Comparison of ENCODE assay signal across 9 mouse cellular contexts in genomic region chr14:76532257-76533169, GRCm38 (mm10). TPM values are rescaled to one million over a fixed set of nuclear protein-coding genes. Genes with fewer than 3 reads are reported as not detected.
DNase-seq lines count a peak whose midpoint lies in the region; ATAC-seq and TF ChIP-seq lines count a peak whose summit lies in the region.
"Had no signal": no experiment of that assay in that cellular context is flagged by ENCODE, and none has a peak within 500 bp of the region (broad histone marks: within the 10 kb centered on the region; RNA-seq: fewer than 3 reads in every experiment).

No protein-coding gene starts in this region.

- TF ChIP-seq CTCF in bone marrow, adult 2 months (IDR thresholded peaks at IDR 0.05; ENCODE audit: control insufficient read depth, insufficient read depth, low read length), result no peak
- no peak for TF ChIP-seq CTCF in forebrain, postnatal 0 days (IDR thresholded peaks at IDR 0.05; ENCODE audit: low read depth)

- peak overlapping the region; percentile 63 for H3K4me3 ChIP-seq in bone marrow, adult 2 months (replicated peaks; ENCODE audit: control insufficient read depth, low read depth, low read length)
- no peak overlapping the region for H3K4me3 ChIP-seq in forebrain, postnatal 0 days (ENCODE audit: low read depth, low read length)
- H3K4me3 ChIP-seq in midbrain, embryonic 13.5 days (replicated peaks), result peak overlapping the region; percentile 12

- H3K9ac ChIP-seq in forebrain, postnatal 0 days, result no peak overlapping the region
- peak overlapping the region; percentile 30 for H3K9ac ChIP-seq in midbrain, embryonic 13.5 days (replicated peaks)

- peak; percentile 76 for ATAC-seq in forebrain, postnatal 0 days
- ATAC-seq in midbrain, embryonic 13.5 days, result peak; percentile 93

- H3K4me2 ChIP-seq in forebrain, postnatal 0 days (ENCODE audit: low read depth), result no peak overlapping the region; the same call in 1 of the 2 replicates
- H3K4me2 ChIP-seq in midbrain, embryonic 13.5 days (replicated peaks), result peak overlapping the region; percentile 45

- TF ChIP-seq POLR2A in bone marrow, adult 2 months (IDR thresholded peaks at IDR 0.05; ENCODE audit: borderline replicate concordance, control insufficient read depth, low read depth, low read length), result peak; percentile 59; the same call in 1 of the 2 replicates

- peak overlapping the region; percentile 83 for H3K27ac ChIP-seq in bone marrow, adult 2 months (ENCODE audit: control insufficient read depth, insufficient read depth, low read depth, low read length, poor library complexity)
- H3K27ac ChIP-seq in forebrain, postnatal 0 days (ENCODE audit: low read depth, low read length), result no peak overlapping the region
- peak overlapping the region; percentile 77 for H3K27ac ChIP-seq in midbrain, embryonic 13.5 days
- H3K27ac ChIP-seq: macrophage had no signal

- H3K9me3 ChIP-seq in forebrain, postnatal 0 days (ENCODE audit: low read length), result no peaks in the 10 kb centered on the region
- no peaks in the 10 kb centered on the region for H3K9me3 ChIP-seq in midbrain, embryonic 13.5 days

- H3K36me3 ChIP-seq in forebrain, postnatal 0 days (ENCODE audit: insufficient read depth), result no peaks in the 10 kb centered on the region
- H3K36me3 ChIP-seq in midbrain, embryonic 13.5 days, result no peaks in the 10 kb centered on the region

- 43% methylated on average over 20 of the region's 20 CpGs for WGBS in bone marrow, adult 2 months
- WGBS in forebrain, postnatal 0 days, result 48% methylated on average over 20 of the region's 20 CpGs
- WGBS in midbrain, embryonic 13.5 days, result 43% methylated on average over 20 of the region's 20 CpGs

- H3K4me1 ChIP-seq in bone marrow, adult 2 months (ENCODE audit: control insufficient read depth, insufficient read depth, low read length), result peaks cover 4% of the 10 kb centered on the region; the same call in 1 of the 2 replicates
- H3K4me1 ChIP-seq in forebrain, postnatal 0 days (ENCODE audit: insufficient read depth), result no peaks in the 10 kb centered on the region
- H3K4me1 ChIP-seq in midbrain, embryonic 13.5 days (replicated peaks), result peaks cover 28% of the 10 kb centered on the region

- intact Hi-C loops in gastrocnemius, postnatal 14 days (cut with DNase I; ENCODE audit: low total_unique reads), result no loop called here
- intact Hi-C loops in left cerebral cortex, postnatal 25 days (cut with DNase I), result no loop called here

- peak; percentile 25 for DNase-seq in gastrocnemius, postnatal 14 days
- no peak for DNase-seq in gastrocnemius, postnatal 25 days
- DNase-seq in forebrain, postnatal 0 days, result no peak
- DNase-seq in kidney, postnatal 36 days, result peak; percentile 71 to 80
- DNase-seq in thymus, postnatal 14 days, result peak; percentile 73
- no peak for DNase-seq in left cerebral cortex, postnatal 25 days (ENCODE audit: low spot score in 2 of 2)

- no peaks in the 10 kb centered on the region for H3K27me3 ChIP-seq in forebrain, postnatal 0 days (ENCODE audit: insufficient read depth, low read length)
- no peaks in the 10 kb centered on the region for H3K27me3 ChIP-seq in midbrain, embryonic 13.5 days

RNA-seq across cellular contexts. Expression of gene Serp2, which starts 24.2 kb away (rescaled TPM):
- total RNA-seq in gastrocnemius, postnatal 14 days (2021), result under 1 TPM; 0.62 to 0.97 TPM
- under 1 TPM; 0.64 to 0.94 TPM for total RNA-seq in gastrocnemius, postnatal 25 days (2021)
- polyA plus RNA-seq in bone marrow, adult 2 months (2011; ENCODE audit: insufficient read depth, insufficient read length, low replicate concordance, missing spikeins), result not detected in 2 replicates
- total RNA-seq in forebrain, postnatal 0 days (2014; rRNA removed), result 125 and 205 TPM in 2 replicates
- 277 and 303 TPM in 2 replicates for polyA plus RNA-seq in forebrain, postnatal 0 days (2015; fragmentation: Nextera tagmentation; extraction: Ambion mirVana)
- polyA plus RNA-seq in midbrain, embryonic 13.5 days (2015; fragmentation: Nextera tagmentation; extraction: Ambion mirVana), result 102 and 109 TPM in 2 replicates
- total RNA-seq in left cerebral cortex, postnatal 25 days (2021), result 100 to 1,000 TPM; 175 to 186 TPM
- polyA plus RNA-seq: macrophage had no signal

Comparison
In these comparisons a context has a peak if more than half of its experiments do, and no peak if none do; other contexts are left out.
1. DNase-seq: peak in gastrocnemius, postnatal 14 days (single experiment), kidney, postnatal 36 days (2 of 2) and thymus, postnatal 14 days (single experiment); none in gastrocnemius, postnatal 25 days (single experiment), forebrain, postnatal 0 days (single experiment) and left cerebral cortex, postnatal 25 days (0 of 2).
2. RNA of gene Serp2, which starts 24.2 kb away (total RNA-seq): 175 to 186 TPM in left cerebral cortex, postnatal 25 days and 125 to 205 TPM in forebrain, postnatal 0 days; 0.62 to 0.97 TPM in gastrocnemius, postnatal 14 days and 0.64 to 0.94 TPM in gastrocnemius, postnatal 25 days; every median in the first group is over 10 times any median in the second.